Mouse (Mus musculus) MEL (cell line): ENCODE measurements at regions not wholly inside any gene's neighbourhood (a gene's known extent, or its start where the extent isn't known, plus 50 kb on each side); places are given as distances from the start of the nearest gene placed in this dataset.

Experiments used
- DNase-seq: peaks from one replicate; pipeline ENCODE4 v3.0.0; 2011; ENCODE audit warnings: low read depth, low spot score
- H3K27ac ChIP-seq: 2 replicates; pipeline ENCODE4 v1.5.1; 2012; ENCODE audit warnings: low read depth, mild to moderate bottlenecking, control low read depth, low read length, moderate library complexity; ENCODE audit not compliant: control insufficient read depth
- H3K27me3 ChIP-seq, 2 experiments: fragments of 150-350 bp in 1 of 2; sonication (generic) in 1 of 2; 2 replicates each; pipeline ENCODE4 v1.6.1; 2012; ENCODE audit warnings: low read length in 2 of 2, mild to moderate bottlenecking in 2 of 2, improper control_type of control experiment in 1 of 2, moderate library complexity in 1 of 2; ENCODE audit not compliant: insufficient read depth in 2 of 2, control insufficient read depth in 1 of 2
- H3K36me3 ChIP-seq, 2 experiments: 2 replicates each; pipeline ENCODE4 v1.6.1; 2012 to 2014; ENCODE audit warnings: low read length in 2 of 2, improper control_type of control experiment in 1 of 2, inconsistent platforms in 1 of 2, mild to moderate bottlenecking in 1 of 2; ENCODE audit not compliant: insufficient read depth in 2 of 2, control insufficient read depth in 1 of 2
- H3K4me1 ChIP-seq, 2 experiments: fragments of 150-350 bp in 1 of 2; sonication (generic) in 1 of 2; 2 replicates each; pipeline ENCODE4 v1.6.1; 2012; ENCODE audit warnings: low read length in 2 of 2, improper control_type of control experiment in 1 of 2, mild to moderate bottlenecking in 1 of 2; ENCODE audit not compliant: insufficient read depth in 2 of 2, control insufficient read depth in 1 of 2
- H3K4me3 ChIP-seq, 2 experiments: fragments of 150-350 bp in 1 of 2; sonication (generic) in 1 of 2; 2 replicates each; pipeline ENCODE4 v1.5.1; 2012; ENCODE audit warnings: low read depth in 2 of 2, low read length in 2 of 2, mild to moderate bottlenecking in 2 of 2, moderate library complexity in 2 of 2, control low read depth in 1 of 2, improper control_type of control experiment in 1 of 2; ENCODE audit not compliant: control insufficient read depth in 1 of 2, insufficient read depth in 1 of 2
- H3K79me2 ChIP-seq: 2 replicates; pipeline ENCODE4 v1.6.1; 2012; ENCODE audit warnings: mild to moderate bottlenecking, low read length, moderate library complexity; ENCODE audit not compliant: control insufficient read depth, poor library complexity, insufficient read depth
- H3K9ac ChIP-seq: 2 replicates; pipeline ENCODE4 v1.6.1; 2012; ENCODE audit warnings: low read depth, mild to moderate bottlenecking, control low read depth, low read length, moderate library complexity; ENCODE audit not compliant: control insufficient read depth, poor library complexity, severe bottlenecking
- H3K9me3 ChIP-seq: fragments of 150-350 bp; sonication (generic); replicated peaks from 2 replicates; pipeline ENCODE4 v1.6.1; 2012; ENCODE audit warnings: mild to moderate bottlenecking, low read length, improper control_type of control experiment, moderate library complexity; ENCODE audit not compliant: insufficient read depth
- CHD2 ChIP-seq: IDR thresholded peaks from 2 replicates; pipeline ENCODE4 v1.6.1; 2011; ENCODE audit warnings: low read length, improper control_type of control experiment
- CTCF ChIP-seq, 3 experiments: IDR thresholded peaks in 2 of 3; conservative IDR thresholded peaks in 1 of 3; 2 replicates each; pipeline ENCODE4 v1.5.1; 2011 to 2012; ENCODE audit warnings: low read length in 3 of 3, low read depth in 2 of 3, mild to moderate bottlenecking in 2 of 3, improper control_type of control experiment in 1 of 3, inconsistent platforms in 1 of 3, mixed read lengths in 1 of 3, moderate library complexity in 1 of 3; ENCODE audit not compliant: control insufficient read depth in 1 of 3, insufficient read depth in 1 of 3, poor library complexity in 1 of 3, severe bottlenecking in 1 of 3
- E2F4 ChIP-seq: IDR thresholded peaks from 2 replicates; pipeline ENCODE4 v1.6.1; 2011; ENCODE audit warnings: low read depth, low read length, improper control_type of control experiment, borderline replicate concordance
- EP300 ChIP-seq, 2 experiments: IDR thresholded peaks; 2 replicates each; pipeline ENCODE4 v1.6.1; 2011; ENCODE audit warnings: improper control_type of control experiment in 2 of 2, low read length in 2 of 2, low read depth in 1 of 2, mild to moderate bottlenecking in 1 of 2
- GABPA ChIP-seq: IDR thresholded peaks from 2 replicates; pipeline ENCODE4 v1.6.1; 2012; ENCODE audit warnings: low read depth, mild to moderate bottlenecking, inconsistent platforms, low read length, improper control_type of control experiment, moderate library complexity
- GATA1 ChIP-seq: IDR thresholded peaks from 2 replicates; pipeline ENCODE4 v1.6.1; 2011; ENCODE audit warnings: low read depth, low read length, improper control_type of control experiment
- JUND ChIP-seq: IDR thresholded peaks from 2 replicates; pipeline ENCODE4 v1.6.1; 2011; ENCODE audit warnings: low read depth, mild to moderate bottlenecking, improper control_type of control experiment, low read length
- MAFK ChIP-seq: IDR thresholded peaks from 2 replicates; pipeline ENCODE4 v1.6.1; 2011; ENCODE audit warnings: low read depth, mild to moderate bottlenecking, low read length, improper control_type of control experiment, borderline replicate concordance
- MAX ChIP-seq: IDR thresholded peaks from 2 replicates; pipeline ENCODE4 v1.6.1; 2011; ENCODE audit warnings: low read length, improper control_type of control experiment
- MAZ ChIP-seq: IDR thresholded peaks from 2 replicates; pipeline ENCODE4 v1.6.1; 2012; ENCODE audit warnings: low read depth, mild to moderate bottlenecking, inconsistent platforms, low read length, improper control_type of control experiment
- MEF2A ChIP-seq: IDR thresholded peaks from 2 replicates; pipeline ENCODE4 v1.6.1; 2014; ENCODE audit warnings: low read depth, mild to moderate bottlenecking, inconsistent platforms, low read length, improper control_type of control experiment; ENCODE audit not compliant: poor library complexity, insufficient replicate concordance, severe bottlenecking; ENCODE audit errors: extremely low read depth
- MXI1 ChIP-seq: IDR thresholded peaks from 2 replicates; pipeline ENCODE4 v1.6.1; 2011; ENCODE audit warnings: mild to moderate bottlenecking, low read depth, low read length, improper control_type of control experiment
- MYB ChIP-seq: IDR thresholded peaks from 2 replicates; pipeline ENCODE4 v1.6.1; 2011; ENCODE audit warnings: mild to moderate bottlenecking, low read depth, low read length, improper control_type of control experiment
- MYC ChIP-seq: IDR thresholded peaks from 2 replicates; pipeline ENCODE4 v1.6.1; 2011; ENCODE audit warnings: low read depth, mild to moderate bottlenecking, low read length, improper control_type of control experiment, moderate library complexity
- POLR2A ChIP-seq, 2 experiments: IDR thresholded peaks; 2 replicates each; pipeline ENCODE4 v1.6.1; 2011 to 2012; ENCODE audit warnings: low read length in 2 of 2, mild to moderate bottlenecking in 2 of 2, control low read depth in 1 of 2, improper control_type of control experiment in 1 of 2, low read depth in 1 of 2, moderate library complexity in 1 of 2; ENCODE audit not compliant: control insufficient read depth in 1 of 2, insufficient read depth in 1 of 2, poor library complexity in 1 of 2
- TBP ChIP-seq: IDR thresholded peaks from 2 replicates; pipeline ENCODE4 v1.8.0; 2011; ENCODE audit warnings: low read depth, low read length, improper control_type of control experiment
- USF1 ChIP-seq: IDR thresholded peaks from 2 replicates; pipeline ENCODE4 v1.6.1; 2014; ENCODE audit warnings: low read depth, mild to moderate bottlenecking, inconsistent platforms, low read length, improper control_type of control experiment, moderate library complexity
- ZKSCAN1 ChIP-seq: IDR thresholded peaks from 2 replicates; pipeline ENCODE4 v1.6.1; 2012; ENCODE audit warnings: low read depth, mild to moderate bottlenecking, inconsistent platforms, low read length, improper control_type of control experiment, moderate library complexity
- ZMIZ1 ChIP-seq: IDR thresholded peaks from 2 replicates; pipeline ENCODE4 v1.6.1; 2012; ENCODE audit warnings: low read depth, mild to moderate bottlenecking, inconsistent platforms, low read length, improper control_type of control experiment, moderate library complexity
- ZNF384 ChIP-seq: IDR thresholded peaks from 2 replicates; pipeline ENCODE4 v1.6.1; 2012; ENCODE audit warnings: low read depth, mild to moderate bottlenecking, inconsistent platforms, low read length, improper control_type of control experiment

DNA sequence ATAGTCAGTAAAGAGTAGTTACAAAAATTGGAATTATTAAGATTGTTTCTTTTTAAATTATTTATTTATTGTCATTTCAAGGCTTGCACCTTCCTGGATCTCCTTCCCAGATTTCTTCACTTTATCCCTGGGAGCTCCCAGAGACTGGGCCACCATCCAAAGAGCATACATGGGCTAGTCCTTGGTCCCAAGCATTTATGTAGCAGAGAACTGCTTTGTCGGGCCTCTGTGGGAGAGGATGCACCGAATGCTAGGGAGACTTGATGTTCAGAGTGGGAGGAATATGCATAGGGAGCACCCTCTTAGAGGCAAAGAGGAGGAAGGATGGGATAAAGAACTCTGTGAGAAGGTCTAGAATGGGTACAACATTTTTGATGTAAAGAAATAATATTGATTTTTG, 409.0 kb upstream of the Cdh12 start:
- H3K4me1 ChIP-seq, result no peaks in the 10 kb centered on the region
- no peaks in the 10 kb centered on the region for H3K27me3 ChIP-seq
- H3K9me3 ChIP-seq, result no peaks in the 10 kb centered on the region
- H3K36me3 ChIP-seq, result no peaks in the 10 kb centered on the region
- TF ChIP-seq JUND (no peak), ZMIZ1 (no peak), MAZ (no peak), EP300 (IDR thresholded peaks at IDR 0.05; ENCODE audit: low read depth in 1 of 2, low read length in 2 of 2) (no peak), TBP (no peak), MAX (no peak), MEF2A (no peak), POLR2A (IDR thresholded peaks at IDR 0.05; ENCODE audit: control insufficient read depth in 1 of 2, insufficient read depth in 1 of 2, low read depth in 1 of 2, low read length in 2 of 2, poor library complexity in 1 of 2) (no peak), MAFK (no peak), MYC (no peak), E2F4 (no peak), CTCF (IDR thresholded peaks at IDR 0.05 in 2 of 3, conservative IDR thresholded peaks at IDR 0.05 in 1 of 3; ENCODE audit: control insufficient read depth in 1 of 3, insufficient read depth in 1 of 3, low read depth in 2 of 3, low read length in 3 of 3, poor library complexity in 1 of 3, severe bottlenecking in 1 of 3) (no peak)
- no peaks in the 10 kb centered on the region for H3K79me2 ChIP-seq
- DNase-seq, result no peak
- H3K9ac ChIP-seq, result no peak overlapping the region
- no peak overlapping the region for H3K4me3 ChIP-seq
- H3K27ac ChIP-seq, result no peak overlapping the region

DNA sequence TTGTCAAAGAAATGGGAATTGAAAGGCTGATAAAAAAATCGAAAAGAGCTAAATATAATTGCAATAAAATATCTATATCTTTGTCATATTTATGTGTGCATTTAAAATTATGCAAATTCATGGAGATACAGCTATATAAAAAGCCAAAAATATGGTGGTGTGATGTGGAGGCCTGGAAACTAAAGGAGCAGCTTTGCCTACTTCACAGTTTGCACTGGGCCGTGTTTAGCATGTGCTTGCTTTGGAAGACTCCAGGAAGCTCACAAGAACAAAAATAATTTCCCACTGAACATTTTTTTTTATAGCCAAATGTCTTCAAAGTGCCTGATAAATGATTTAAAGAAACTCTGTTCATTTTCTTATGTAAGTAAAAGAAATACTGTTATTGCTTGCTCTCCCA, 364.1 kb upstream of the Cdh12 start:
- H3K36me3 ChIP-seq, result peaks cover 0 to 9% of the 10 kb centered on the region in 2 experiments; a peak in 1 of 4 replicates
- no peak overlapping the region for H3K4me3 ChIP-seq
- no peak for DNase-seq
- peaks cover 2 to 6% of the 10 kb centered on the region in 2 experiments; a peak in 3 of 4 replicates for H3K4me1 ChIP-seq
- H3K27me3 ChIP-seq, result no peaks in the 10 kb centered on the region
- no peak overlapping the region for H3K27ac ChIP-seq
- H3K9me3 ChIP-seq, result no peaks in the 10 kb centered on the region
- TF ChIP-seq CHD2 (no peak), JUND (no peak), ZMIZ1 (no peak), ZNF384 (no peak), USF1 (no peak), ZKSCAN1 (no peak), MAZ (no peak), MAX (no peak), MXI1 (no peak), GATA1 (no peak), GABPA (no peak), MYC (no peak), CTCF (IDR thresholded peaks at IDR 0.05 in 2 of 3, conservative IDR thresholded peaks at IDR 0.05 in 1 of 3; ENCODE audit: control insufficient read depth in 1 of 3, insufficient read depth in 1 of 3, low read depth in 2 of 3, low read length in 3 of 3, poor library complexity in 1 of 3, severe bottlenecking in 1 of 3) (no peak), MYB (no peak)
- no peaks in the 10 kb centered on the region for H3K79me2 ChIP-seq
- no peak overlapping the region for H3K9ac ChIP-seq
